Mouse (Mus musculus) forebrain, embryonic 13.5 days (tissue): ENCODE results near the gene Nudt4. TPM values are rescaled to one million over a fixed set of nuclear protein-coding genes. Genes with fewer than 3 reads are reported as not detected.

Source experiments
- ATAC-seq: fragments of 200-750 bp; cut with Nextera tagmentation; 2 replicates; pipeline ENCODE4 v1.8.0; 2017
- H3K27ac ChIP-seq: fragments of 300-500 bp; sonication (generic); 2 replicates; pipeline ENCODE4 v1.5.1; 2015; ENCODE audit warnings: inconsistent platforms, mild to moderate bottlenecking, moderate library complexity
- H3K27me3 ChIP-seq: fragments of 300-500 bp; sonication (generic); 2 replicates; pipeline ENCODE4 v1.6.1; 2015; ENCODE audit warnings: mild to moderate bottlenecking, inconsistent platforms
- H3K36me3 ChIP-seq: fragments of 300-500 bp; sonication (generic); 2 replicates; pipeline ENCODE4 v1.6.1; 2015; ENCODE audit warnings: mild to moderate bottlenecking, inconsistent platforms; ENCODE audit not compliant: poor library complexity, severe bottlenecking
- H3K4me1 ChIP-seq: fragments of 300-500 bp; sonication (generic); 2 replicates; pipeline ENCODE4 v1.6.1; 2015; ENCODE audit warnings: inconsistent platforms
- H3K4me2 ChIP-seq: fragments of 300-500 bp; sonication (generic); 2 replicates; pipeline ENCODE4 v1.6.1; 2015; ENCODE audit warnings: inconsistent platforms, mild to moderate bottlenecking, moderate library complexity
- H3K4me3 ChIP-seq: fragments of 300-500 bp; sonication (generic); 2 replicates; pipeline ENCODE4 v1.5.1; 2015; ENCODE audit warnings: mild to moderate bottlenecking, inconsistent platforms
- H3K9ac ChIP-seq: fragments of 300-500 bp; sonication (generic); 2 replicates; pipeline ENCODE4 v1.6.1; 2015; ENCODE audit warnings: mild to moderate bottlenecking, inconsistent platforms
- H3K9me3 ChIP-seq: fragments of 300-500 bp; sonication (generic); replicated peaks from 2 replicates; pipeline ENCODE4 v1.6.1; 2016; ENCODE audit warnings: inconsistent platforms
- WGBS: fragments of 180-500 bp; shearing (Covaris S2); methylation state at CpG from one replicate; pipeline ENCODE4 v1.1.7; 2015; 5-methylcytosine and 5-hydroxymethylcytosine counted together
- microRNA-seq: library from miRNA; unstranded; fragments of <30 nt; microRNA quantifications from one replicate; pipeline ENCODE4, GENCODE M21; 2016
- polyA plus RNA-seq: library from polyadenylated mRNA; unstranded; fragments of >200 nt; fragmentation: Nextera tagmentation; extraction: Ambion mirVana; gene quantifications from 2 replicates; pipeline ENCODE4 v1.2.1, GENCODE M21; 2015

Nudt4 gene
- polyA plus RNA-seq, 1 experiment from 2014 or later = 76.7 TPM

GRCm38 (mm10) chr10:95508793-95509192, 55.2 kb downstream of the Nudt4 start:
- Histone ChIP-seq H3K4me1 (peaks cover 1% of the 10 kb centered on the region; the same call in 1 of the 2 replicates), H3K27ac (no peak overlapping the region), H3K9me3 (peaks cover 2% of the 10 kb centered on the region; the same call in 1 of the 2 replicates), H3K36me3 (no peaks in the 10 kb centered on the region), H3K27me3 (no peaks in the 10 kb centered on the region), H3K4me2 (no peak overlapping the region), H3K4me3 (no peak overlapping the region), H3K9ac (no peak overlapping the region)
- ATAC-seq = no peak
- WGBS = 74% methylated on average over 6 of the region's 6 CpGs

- Histone ChIP-seq H3K4me2 (no peak overlapping the region), H3K4me1 (no peaks in the 10 kb centered on the region), H3K27ac (no peak overlapping the region), H3K27me3 (no peaks in the 10 kb centered on the region), H3K36me3 (no peaks in the 10 kb centered on the region), H3K4me3 (no peak overlapping the region), H3K9ac (no peak overlapping the region), H3K9me3 (peaks cover 2% of the 10 kb centered on the region; the same call in 1 of the 2 replicates)
- 86% methylated on average over 8 of the region's 8 CpGs for WGBS
- no peak for ATAC-seq
Measured at GRCm38 (mm10) chr10:95508126-95508525, 55.8 kb downstream of the Nudt4 start.

GRCm38 (mm10) chr10:95504341-95504740, 59.6 kb downstream of the Nudt4 start:
- no peaks in the 10 kb centered on the region for H3K9me3 ChIP-seq
- no peak overlapping the region for H3K4me3 ChIP-seq
- no peak overlapping the region for H3K4me2 ChIP-seq
- no peak for ATAC-seq
- no peak overlapping the region for H3K9ac ChIP-seq
- no peaks in the 10 kb centered on the region for H3K36me3 ChIP-seq
- peaks cover 11% of the 10 kb centered on the region for H3K4me1 ChIP-seq
- 29% methylated on average over 1 of the region's 1 CpGs for WGBS
- H3K27ac ChIP-seq = no peak overlapping the region
- H3K27me3 ChIP-seq = no peaks in the 10 kb centered on the region

GRCm38 (mm10) chr10:95503443-95504235, 60.3 kb downstream of the Nudt4 start:
- H3K27me3 ChIP-seq = no peaks in the 10 kb centered on the region
- H3K36me3 ChIP-seq = 0 out of 2 replicates have a peak, but pooled peaks cover under 1% of the 10 kb centered on the region
- H3K9me3 ChIP-seq = no peaks in the 10 kb centered on the region
- H3K9ac ChIP-seq = no peak overlapping the region
- 88% methylated on average over 14 of the region's 14 CpGs for WGBS
- H3K27ac ChIP-seq = no peak overlapping the region
- H3K4me1 ChIP-seq = peaks cover 11% of the 10 kb centered on the region
- ATAC-seq = no peak
- H3K4me3 ChIP-seq = no peak overlapping the region
- H3K4me2 ChIP-seq = no peak overlapping the region

- ATAC-seq = peak; percentile 97
- Histone ChIP-seq H3K27me3 (no peaks in the 10 kb centered on the region), H3K36me3 (peaks cover 15% of the 10 kb centered on the region), H3K4me3 (peak within 1 kb of the TSS; percentile 89), H3K9me3 (no peaks in the 10 kb centered on the region), H3K9ac (peak within 1 kb of the TSS; percentile 84), H3K4me2 (peak within 1 kb of the TSS; percentile 72), H3K4me1 (peaks cover 11% of the 10 kb centered on the region), H3K27ac (peak within 1 kb of the TSS; percentile 69)
- WGBS = under 1% methylated on average over 35 of the region's 35 CpGs
Measured at GRCm38 (mm10) chr10:95501463-95502081, 62.4 kb downstream of the Nudt4 start, which contains the start of gene Mrpl42. Mrpl42 (minus strand) TSS chr10:95501940.

- H3K4me2 ChIP-seq = peak overlapping the region; percentile 72
- peak overlapping the region; percentile 89 for H3K4me3 ChIP-seq
- H3K9me3 ChIP-seq = no peaks in the 10 kb centered on the region
- peak overlapping the region; percentile 84 for H3K9ac ChIP-seq
- H3K4me1 ChIP-seq = peaks cover 11% of the 10 kb centered on the region
- ATAC-seq = no peak; the same call in 1 of the 2 replicates
- H3K36me3 ChIP-seq = peaks cover 16% of the 10 kb centered on the region
- no peaks in the 10 kb centered on the region for H3K27me3 ChIP-seq
- H3K27ac ChIP-seq = peak overlapping the region; percentile 69
- WGBS = 2% methylated on average over 7 of the region's 7 CpGs
Measured at GRCm38 (mm10) chr10:95501033-95501432, 62.9 kb downstream of the Nudt4 start.

Small RNA genes within 50 kb of the gene (microRNA-seq; reads per million reads assigned to microRNA genes)
- gene Mir3058 = 14.0 reads per million, percentile 27 among the genes with 10 or more reads in this experiment

Other genes starting within 250 kb of the Nudt4 start
- gene Cradd, start 240.0 kb downstream of the Nudt4 start, polyA plus RNA-seq = 11.3 and 12.5 TPM in 2 replicates
- 91.6 and 97.8 TPM in 2 replicates for gene Socs2, start 147.0 kb downstream of the Nudt4 start, polyA plus RNA-seq
- 303 and 331 TPM in 2 replicates for gene Mrpl42, start 62.2 kb downstream of the Nudt4 start, polyA plus RNA-seq
- gene Ube2n, start 49.0 kb downstream of the Nudt4 start, polyA plus RNA-seq = 482 and 484 TPM in 2 replicates
- gene Anapc15-ps, start 109.3 kb upstream of the Nudt4 start, polyA plus RNA-seq = 0.91 TPM in 1 of 2 replicates, not detected in the other